Mouse (Mus musculus): ENCODE data around the gene Ptf1a.

DNA sequence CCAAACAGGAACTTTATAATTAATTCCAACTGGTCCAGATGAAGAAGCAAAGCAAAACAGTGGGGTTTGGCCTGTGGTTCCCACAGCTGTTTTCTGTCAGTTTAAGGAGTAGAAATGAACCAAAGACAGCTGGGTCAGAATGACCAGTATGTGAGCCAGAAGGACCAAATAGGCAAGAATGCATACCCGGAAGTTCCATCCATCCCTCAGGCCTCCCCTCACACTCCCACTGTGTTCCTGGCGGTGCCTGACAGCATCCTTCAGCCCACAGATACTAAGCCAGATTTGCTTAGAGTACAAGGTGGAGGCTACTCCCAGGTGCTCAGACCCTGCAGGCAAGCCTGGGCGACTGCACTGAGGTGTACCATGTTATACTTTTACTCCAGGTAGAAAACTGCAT is 38.9 kb upstream of the Ptf1a start:
- TF ChIP-seq CTCF (IDR thresholded peaks at IDR 0.05; ENCODE audit: low read depth) (no peak), EP300 (IDR thresholded peaks at IDR 0.05; ENCODE audit: low read depth) (no peak)
